Mouse (Mus musculus) forebrain, embryonic 16.5 days (tissue): ENCODE data around the gene Acot6. TPM values are rescaled to one million over a fixed set of nuclear protein-coding genes. Genes with fewer than 3 reads are reported as not detected.

Source experiments
- ATAC-seq: fragments of 200-750 bp; cut with Nextera tagmentation; 2 replicates; pipeline ENCODE4 v1.8.0; 2017; ENCODE audit warnings: mild to moderate bottlenecking, moderate library complexity
- H3K27ac ChIP-seq: fragments of 300-500 bp; sonication (generic); 2 replicates; pipeline ENCODE4 v1.5.1; 2014; ENCODE audit warnings: low read length, control low read depth
- H3K27me3 ChIP-seq: fragments of 300-500 bp; sonication (generic); replicated peaks from 2 replicates; pipeline ENCODE4 v1.6.1; 2014; ENCODE audit warnings: low read length; ENCODE audit not compliant: control insufficient read depth, insufficient read depth
- H3K36me3 ChIP-seq: fragments of 300-500 bp; sonication (generic); 2 replicates; pipeline ENCODE4 v1.6.1; 2014; ENCODE audit not compliant: control insufficient read depth, insufficient read depth
- H3K4me1 ChIP-seq: fragments of 300-500 bp; sonication (generic); replicated peaks from 2 replicates; pipeline ENCODE4 v1.6.1; 2014; ENCODE audit warnings: low read length; ENCODE audit not compliant: control insufficient read depth, insufficient read depth
- H3K4me2 ChIP-seq: fragments of 300-500 bp; sonication (generic); 2 replicates; pipeline ENCODE4 v1.6.1; 2014; ENCODE audit warnings: mild to moderate bottlenecking, low read length, control low read depth
- H3K4me3 ChIP-seq: fragments of 300-500 bp; sonication (generic); replicated peaks from 2 replicates; pipeline ENCODE4 v1.5.1; 2014; ENCODE audit warnings: mild to moderate bottlenecking, low read length, control low read depth
- H3K9ac ChIP-seq: fragments of 300-500 bp; sonication (generic); replicated peaks from 2 replicates; pipeline ENCODE4 v1.6.1; 2014; ENCODE audit warnings: low read depth, low read length, control low read depth
- H3K9me3 ChIP-seq: fragments of 300-500 bp; sonication (generic); 2 replicates; pipeline ENCODE4 v1.6.1; 2016; ENCODE audit warnings: low read length; ENCODE audit not compliant: control insufficient read depth
- WGBS: fragments of 180-500 bp; shearing (Covaris S2); extraction: QIAGEN DNeasy Blood & Tissue Kit; methylation state at CpG from one replicate; pipeline ENCODE4 v1.1.7; 2014; 5-methylcytosine and 5-hydroxymethylcytosine counted together
- polyA plus RNA-seq: library from polyadenylated mRNA; unstranded; fragments of >200 nt; fragmentation: Nextera tagmentation; extraction: Ambion mirVana; gene quantifications from 2 replicates; pipeline ENCODE4 v1.2.1, GENCODE M21; 2015

Gene Acot6
- polyA plus RNA-seq, 1 experiment from 2014 or later = 1.4 TPM

DNA sequence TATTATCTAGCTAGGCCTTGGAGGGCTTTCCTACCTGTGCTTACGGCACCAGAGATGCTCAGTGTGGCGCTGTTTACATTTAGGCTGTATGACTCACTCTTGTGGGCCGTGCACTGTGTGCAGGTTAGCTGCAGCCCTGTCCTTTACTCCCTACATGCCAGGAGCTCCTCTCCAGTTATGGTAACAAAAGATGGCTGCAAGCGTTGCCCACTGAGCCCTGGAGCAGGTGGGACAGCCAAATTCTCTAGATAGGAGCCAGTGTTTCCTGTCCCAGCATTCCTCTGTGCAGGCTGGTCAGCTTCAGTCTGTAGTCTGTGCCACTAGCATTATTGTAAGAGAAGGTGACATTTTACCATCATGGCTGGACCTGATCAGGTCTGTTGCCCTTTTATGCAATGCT is 40.8 kb downstream of the Acot6 start:
- no peaks in the 10 kb centered on the region; the same call in 1 of the 2 replicates for H3K36me3 ChIP-seq
- no peaks in the 10 kb centered on the region for H3K9me3 ChIP-seq
- no peaks in the 10 kb centered on the region for H3K27me3 ChIP-seq
- 93% methylated on average over 4 of the region's 4 CpGs for WGBS
- no peak overlapping the region for H3K4me3 ChIP-seq
- no peak for ATAC-seq
- H3K27ac ChIP-seq = no peak overlapping the region
- H3K4me2 ChIP-seq = no peak overlapping the region
- H3K4me1 ChIP-seq = no peaks in the 10 kb centered on the region
- no peak overlapping the region for H3K9ac ChIP-seq

- Histone ChIP-seq H3K9me3 (no peaks in the 10 kb centered on the region), H3K9ac (no peak overlapping the region), H3K36me3 (no peaks in the 10 kb centered on the region; the same call in 1 of the 2 replicates), H3K4me1 (peaks cover 4% of the 10 kb centered on the region), H3K4me3 (no peak overlapping the region), H3K27ac (no peak overlapping the region), H3K4me2 (no peak overlapping the region), H3K27me3 (no peaks in the 10 kb centered on the region)
- ATAC-seq = no peak
- 60% methylated on average over 14 of the region's 14 CpGs for WGBS
Measured at GRCm38 (mm10) chr12:84142281-84143050, 42.0 kb downstream of the Acot6 start.

DNA sequence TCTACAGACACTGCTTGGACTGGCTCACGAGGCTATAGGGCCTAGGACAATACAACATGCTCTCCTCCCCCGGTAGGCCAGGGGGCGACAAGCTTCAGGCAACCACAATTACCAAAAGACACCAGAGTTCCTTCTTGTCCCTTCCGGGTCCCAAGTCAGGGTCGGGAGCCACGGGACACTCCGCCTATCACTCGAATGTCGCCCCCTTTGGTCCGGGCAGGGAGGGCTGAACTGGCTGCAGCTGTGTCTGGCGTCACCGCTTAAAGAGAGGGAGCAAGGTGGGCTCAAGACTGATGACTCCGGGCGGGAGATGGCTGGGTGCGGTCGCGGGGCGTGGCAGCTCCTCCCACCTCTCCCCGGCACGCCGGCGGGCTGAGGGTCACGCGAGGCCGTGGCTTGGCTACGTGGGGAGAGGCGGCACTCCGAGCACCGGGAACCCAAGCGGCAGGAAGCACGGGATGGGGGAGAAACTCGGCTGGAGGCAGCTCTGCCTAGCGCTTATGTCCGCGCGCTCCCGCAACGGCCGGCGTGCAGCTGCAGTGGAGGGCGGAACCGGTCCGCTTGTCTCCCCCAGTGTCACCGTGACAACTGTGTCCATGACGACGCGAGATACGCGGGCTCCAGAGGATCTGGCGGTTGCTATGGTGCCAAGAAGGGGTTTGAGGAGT is 47.6 kb downstream of the Acot6 start, which contains the start of gene Pnma1:
TSS of gene Pnma1 (minus strand) at position 536 of the 668 bp plus-strand sequence.
- Histone ChIP-seq H3K27ac (peak within 1 kb of the TSS; percentile 65), H3K4me1 (peaks cover 19% of the 10 kb centered on the region), H3K36me3 (no peaks in the 10 kb centered on the region), H3K4me2 (peak within 1 kb of the TSS; percentile 80), H3K27me3 (no peaks in the 10 kb centered on the region), H3K9me3 (no peaks in the 10 kb centered on the region), H3K4me3 (peak within 1 kb of the TSS; percentile 59), H3K9ac (peak within 1 kb of the TSS; percentile 64)
- ATAC-seq = peak; percentile 97
- WGBS = 0% methylated on average over 49 of the region's 50 CpGs

- H3K9me3 ChIP-seq = no peaks in the 10 kb centered on the region
- 4% methylated on average over 10 of the region's 10 CpGs for WGBS
- H3K4me3 ChIP-seq = peak overlapping the region; percentile 59
- H3K4me2 ChIP-seq = peak overlapping the region; percentile 80
- peak overlapping the region; percentile 64 for H3K9ac ChIP-seq
- peak overlapping the region; percentile 65 for H3K27ac ChIP-seq
- H3K4me1 ChIP-seq = peaks cover 19% of the 10 kb centered on the region
- H3K36me3 ChIP-seq = no peaks in the 10 kb centered on the region
- ATAC-seq = peak; percentile 32; the same call in 1 of the 2 replicates
- H3K27me3 ChIP-seq = no peaks in the 10 kb centered on the region
Measured at GRCm38 (mm10) chr12:84148622-84149012, 48.2 kb downstream of the Acot6 start.

DNA sequence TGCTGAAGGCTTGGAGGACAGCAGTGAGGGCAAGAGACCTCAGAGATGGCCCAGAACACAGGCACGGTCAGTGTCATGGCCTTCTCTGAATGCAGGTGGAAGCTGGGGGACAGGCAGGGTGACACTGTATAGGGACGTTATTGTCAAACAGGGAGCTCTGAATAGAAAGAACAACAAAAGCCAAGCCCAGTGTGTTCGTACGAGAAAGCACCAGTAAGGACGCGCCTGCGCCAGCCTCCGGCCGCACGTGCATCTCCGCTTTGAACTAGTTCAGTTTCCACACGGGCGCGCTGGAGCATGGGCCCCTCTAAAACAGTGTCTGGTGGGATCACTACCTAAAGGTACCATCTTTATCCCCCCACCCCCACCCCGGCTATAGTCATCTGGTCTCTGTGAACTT is 49.5 kb downstream of the Acot6 start:
- no peak for ATAC-seq
- peaks cover 19% of the 10 kb centered on the region for H3K4me1 ChIP-seq
- WGBS = 67% methylated on average over 15 of the region's 15 CpGs
- no peak overlapping the region for H3K9ac ChIP-seq
- H3K27ac ChIP-seq = no peak overlapping the region
- H3K4me2 ChIP-seq = no peak overlapping the region
- no peaks in the 10 kb centered on the region for H3K27me3 ChIP-seq
- H3K9me3 ChIP-seq = no peaks in the 10 kb centered on the region
- 0 out of 2 replicates have a peak, but pooled peaks cover 4% of the 10 kb centered on the region for H3K36me3 ChIP-seq
- H3K4me3 ChIP-seq = no peak overlapping the region

GRCm38 (mm10) chr12:84150976-84151375 is 50.5 kb downstream of the Acot6 start:
- no peaks in the 10 kb centered on the region for H3K9me3 ChIP-seq
- H3K4me3 ChIP-seq = no peak overlapping the region
- no peaks in the 10 kb centered on the region for H3K27me3 ChIP-seq
- H3K4me2 ChIP-seq = no peak overlapping the region
- no peak overlapping the region for H3K9ac ChIP-seq
- ATAC-seq = no peak
- 72% methylated on average over 6 of the region's 6 CpGs for WGBS
- 0 out of 2 replicates have a peak, but pooled peaks cover 4% of the 10 kb centered on the region for H3K36me3 ChIP-seq
- no peak overlapping the region for H3K27ac ChIP-seq
- peaks cover 19% of the 10 kb centered on the region for H3K4me1 ChIP-seq

DNA sequence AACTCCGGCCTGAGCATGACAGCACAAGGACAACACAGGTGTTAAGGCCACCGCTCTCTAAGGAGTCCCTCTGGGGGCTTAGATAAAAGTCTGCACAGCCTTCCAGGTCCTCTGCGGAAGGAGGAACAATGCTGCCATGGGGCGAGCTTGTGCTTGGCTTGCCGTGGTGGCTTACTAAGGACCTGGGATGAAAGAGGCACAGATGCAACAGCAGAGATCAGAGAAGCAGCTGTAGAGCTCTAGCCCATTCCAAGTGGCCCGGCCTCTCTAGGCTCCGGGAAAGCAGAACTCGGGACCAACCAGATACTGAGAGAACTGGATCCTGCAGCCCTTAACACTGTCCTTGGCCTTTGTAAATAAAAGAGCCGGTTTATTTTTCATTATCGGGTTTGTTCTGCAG is 51.5 kb downstream of the Acot6 start:
- ATAC-seq = no peak
- H3K36me3 ChIP-seq = 0 out of 2 replicates have a peak, but pooled peaks cover 6% of the 10 kb centered on the region
- H3K4me1 ChIP-seq = peaks cover 19% of the 10 kb centered on the region
- no peak overlapping the region for H3K4me2 ChIP-seq
- WGBS = 91% methylated on average over 10 of the region's 10 CpGs
- no peak overlapping the region for H3K4me3 ChIP-seq
- no peak overlapping the region for H3K9ac ChIP-seq
- H3K27me3 ChIP-seq = no peaks in the 10 kb centered on the region
- no peaks in the 10 kb centered on the region for H3K9me3 ChIP-seq
- no peak overlapping the region for H3K27ac ChIP-seq

GRCm38 (mm10) chr12:84152352-84153190 is 52.1 kb downstream of the Acot6 start:
- Histone ChIP-seq H3K36me3 (0 out of 2 replicates have a peak, but pooled peaks cover 6% of the 10 kb centered on the region), H3K4me3 (no peak overlapping the region), H3K4me1 (peaks cover 13% of the 10 kb centered on the region), H3K9ac (no peak overlapping the region), H3K27me3 (no peaks in the 10 kb centered on the region), H3K9me3 (no peaks in the 10 kb centered on the region), H3K4me2 (no peak overlapping the region), H3K27ac (no peak overlapping the region)
- 79% methylated on average over 32 of the region's 32 CpGs for WGBS
- ATAC-seq = no peak

GRCm38 (mm10) chr12:84153414-84153813 is 53.0 kb downstream of the Acot6 start:
- WGBS = 89% methylated on average over 6 of the region's 6 CpGs
- H3K9ac ChIP-seq = no peak overlapping the region
- no peak for ATAC-seq

More at GRCm38 (mm10) chr12:84153414-84153813, 53.0 kb downstream of the Acot6 start:
- no peaks in the 10 kb centered on the region for H3K27me3 ChIP-seq
- H3K4me1 ChIP-seq = peaks cover 8% of the 10 kb centered on the region
- H3K4me3 ChIP-seq = no peak overlapping the region
- H3K36me3 ChIP-seq = 0 out of 2 replicates have a peak, but pooled peaks cover 6% of the 10 kb centered on the region
- no peak overlapping the region for H3K4me2 ChIP-seq
- H3K27ac ChIP-seq = no peak overlapping the region
- no peaks in the 10 kb centered on the region for H3K9me3 ChIP-seq
